Mouse (Mus musculus): Measurements from ENCODE around the gene Arid3a. TPM values are rescaled to one million over a fixed set of nuclear protein-coding genes. Genes with fewer than 3 reads are reported as not detected.

Arid3a gene
- polyA plus RNA-seq, 1 experiment = 7.0 TPM

DNA sequence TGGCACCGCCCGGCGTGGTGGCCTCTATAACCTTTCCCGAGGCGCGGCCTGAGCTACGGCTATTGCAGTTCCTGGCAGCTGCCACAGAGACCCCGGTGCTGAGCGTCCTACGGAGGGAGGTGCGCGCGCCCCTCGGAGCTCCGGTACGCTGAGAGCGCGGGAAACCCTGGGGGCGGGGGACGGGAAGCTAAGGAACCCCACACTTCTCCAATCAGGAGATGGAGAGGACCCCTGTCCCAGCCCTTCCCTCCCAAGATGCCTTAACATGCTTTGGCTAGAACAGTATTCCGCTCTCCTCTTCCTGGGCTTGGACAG lies 44.3 kb downstream of the Arid3a start:
- no peak for DNase-seq (ENCODE audit: low read depth)
- TF ChIP-seq POLR2A (IDR thresholded peaks at IDR 0.05; ENCODE audit: borderline replicate concordance, extremely low read depth, insufficient read depth, insufficient read length, poor library complexity, severe bottlenecking) (no peak), CTCF (IDR thresholded peaks at IDR 0.05; ENCODE audit: borderline replicate concordance, extremely low read depth, insufficient read depth, insufficient read length) (no peak)

DNA sequence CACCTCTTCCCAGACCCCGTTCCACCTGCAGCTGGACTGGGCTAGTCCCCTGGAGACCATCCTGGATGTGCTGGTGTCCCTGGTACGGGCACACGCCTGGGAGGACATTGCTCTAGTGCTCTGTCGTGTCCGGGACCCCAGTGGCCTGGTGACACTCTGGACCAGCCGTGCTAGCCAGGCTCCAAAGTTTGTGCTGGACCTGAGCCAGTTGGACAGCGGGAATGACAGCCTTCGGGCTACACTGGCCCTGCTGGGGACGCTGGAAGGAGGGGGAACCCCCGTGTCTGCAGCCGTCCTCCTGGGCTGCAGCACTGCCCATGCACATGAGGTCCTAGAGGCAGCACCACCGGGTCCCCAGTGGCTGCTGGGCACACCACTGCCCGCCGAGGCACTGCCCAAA lies 46.0 kb downstream of the Arid3a start:
- no peak for DNase-seq (ENCODE audit: low read depth)
- TF ChIP-seq POLR2A (IDR thresholded peaks at IDR 0.05; ENCODE audit: borderline replicate concordance, extremely low read depth, insufficient read depth, insufficient read length, poor library complexity, severe bottlenecking) (no peak), CTCF (IDR thresholded peaks at IDR 0.05; ENCODE audit: borderline replicate concordance, extremely low read depth, insufficient read depth, insufficient read length) (no peak)

DNA sequence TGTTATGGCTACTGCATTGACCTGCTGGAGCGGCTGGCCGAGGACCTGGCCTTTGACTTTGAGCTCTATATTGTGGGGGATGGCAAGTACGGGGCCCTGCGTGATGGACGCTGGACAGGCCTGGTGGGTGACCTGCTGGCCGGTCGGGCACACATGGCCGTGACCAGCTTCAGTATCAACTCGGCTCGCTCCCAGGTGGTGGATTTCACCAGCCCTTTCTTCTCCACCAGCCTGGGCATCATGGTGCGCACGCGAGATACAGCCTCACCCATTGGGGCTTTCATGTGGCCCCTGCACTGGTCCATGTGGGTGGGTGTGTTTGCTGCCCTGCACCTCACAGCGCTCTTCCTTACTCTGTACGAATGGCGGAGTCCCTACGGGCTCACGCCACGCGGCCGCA lies 47.2 kb downstream of the Arid3a start:
- no peak for DNase-seq (ENCODE audit: low read depth)
- TF ChIP-seq CTCF (IDR thresholded peaks at IDR 0.05; ENCODE audit: borderline replicate concordance, extremely low read depth, insufficient read depth, insufficient read length) (no peak), POLR2A (IDR thresholded peaks at IDR 0.05; ENCODE audit: borderline replicate concordance, extremely low read depth, insufficient read depth, insufficient read length, poor library complexity, severe bottlenecking) (no peak)

DNA sequence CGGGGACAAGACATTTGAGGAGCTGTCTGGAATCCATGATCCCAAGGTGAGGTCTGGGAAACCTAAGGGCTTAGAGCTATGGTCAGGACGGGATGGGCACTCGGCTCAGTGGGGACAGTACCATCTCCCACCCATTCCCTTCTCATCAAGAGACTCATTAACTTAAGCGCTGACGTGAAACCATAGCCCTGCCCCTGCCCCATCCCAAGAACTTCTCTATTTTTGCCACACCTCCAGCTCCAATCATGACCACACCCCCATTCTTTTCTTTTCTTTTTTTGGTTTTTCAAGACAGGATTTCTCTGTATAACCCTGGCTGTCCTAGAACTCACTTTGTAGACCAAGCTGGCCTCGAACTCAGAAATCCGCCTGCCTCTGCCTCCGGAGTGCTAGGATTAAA lies 47.8 kb downstream of the Arid3a start:
- DNase-seq (ENCODE audit: low read depth) = no peak
- no peak for TF ChIP-seq POLR2A (IDR thresholded peaks at IDR 0.05; ENCODE audit: borderline replicate concordance, extremely low read depth, insufficient read depth, insufficient read length, poor library complexity, severe bottlenecking)
- TF ChIP-seq CTCF (IDR thresholded peaks at IDR 0.05; ENCODE audit: borderline replicate concordance, extremely low read depth, insufficient read depth, insufficient read length) = no peak

DNA sequence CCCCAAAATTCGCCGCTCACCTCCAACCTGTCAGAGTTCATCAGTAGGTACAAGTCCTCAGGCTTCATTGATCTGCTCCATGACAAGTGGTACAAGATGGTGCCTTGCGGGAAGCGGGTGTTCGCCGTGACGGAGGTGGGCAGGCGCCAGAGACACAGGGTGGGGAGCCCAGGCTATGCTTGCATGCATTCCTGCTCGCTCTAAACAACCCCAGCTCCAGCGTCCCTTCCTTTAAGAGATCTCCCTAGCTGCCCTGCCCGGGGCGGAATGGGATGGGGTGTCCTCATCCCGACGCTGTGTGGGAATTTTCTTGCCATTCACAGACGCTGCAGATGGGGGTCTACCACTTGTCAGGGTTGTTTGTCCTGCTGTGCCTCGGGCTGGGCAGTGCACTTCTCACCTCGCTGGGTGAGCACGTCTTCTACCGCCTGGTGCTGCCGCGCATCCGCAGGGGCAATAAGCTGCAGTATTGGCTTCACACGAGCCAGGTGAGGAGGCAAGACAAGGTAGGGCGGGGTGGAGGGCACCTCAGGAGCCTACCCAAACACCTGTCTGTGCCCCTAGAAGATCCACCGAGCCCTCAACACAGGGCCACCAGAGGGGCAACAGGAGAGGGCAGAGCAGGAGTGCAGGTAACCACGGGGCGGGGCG lies 49.4 kb downstream of the Arid3a start:
- DNase-seq (ENCODE audit: low read depth) = no peak
- TF ChIP-seq POLR2A (IDR thresholded peaks at IDR 0.05; ENCODE audit: borderline replicate concordance, extremely low read depth, insufficient read depth, insufficient read length, poor library complexity, severe bottlenecking) = no peak
- no peak for TF ChIP-seq CTCF (IDR thresholded peaks at IDR 0.05; ENCODE audit: borderline replicate concordance, extremely low read depth, insufficient read depth, insufficient read length)

DNA sequence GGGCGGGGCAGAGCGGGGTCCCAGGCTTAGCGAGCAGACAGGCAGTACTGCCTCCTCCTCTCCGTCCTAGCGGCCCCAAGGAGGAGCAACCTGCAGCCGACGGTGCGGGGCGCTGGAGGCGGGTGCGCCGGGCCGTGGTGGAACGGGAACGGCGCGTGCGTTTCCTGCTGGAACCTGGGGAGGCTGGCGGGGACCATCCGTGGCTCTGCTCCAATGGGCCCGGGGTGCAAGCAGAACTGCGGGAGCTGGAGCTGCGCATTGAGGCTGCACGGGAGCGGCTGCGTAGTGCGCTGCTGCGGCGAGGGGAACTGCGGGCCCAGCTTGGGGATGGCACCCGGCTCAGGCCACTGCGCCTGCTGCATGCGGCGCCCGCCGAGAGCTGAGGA lies 49.9 kb downstream of the Arid3a start:
- DNase-seq (ENCODE audit: low read depth) = no peak
- TF ChIP-seq CTCF (IDR thresholded peaks at IDR 0.05; ENCODE audit: borderline replicate concordance, extremely low read depth, insufficient read depth, insufficient read length) = no peak
- TF ChIP-seq POLR2A (IDR thresholded peaks at IDR 0.05; ENCODE audit: borderline replicate concordance, extremely low read depth, insufficient read depth, insufficient read length, poor library complexity, severe bottlenecking) = no peak

DNA sequence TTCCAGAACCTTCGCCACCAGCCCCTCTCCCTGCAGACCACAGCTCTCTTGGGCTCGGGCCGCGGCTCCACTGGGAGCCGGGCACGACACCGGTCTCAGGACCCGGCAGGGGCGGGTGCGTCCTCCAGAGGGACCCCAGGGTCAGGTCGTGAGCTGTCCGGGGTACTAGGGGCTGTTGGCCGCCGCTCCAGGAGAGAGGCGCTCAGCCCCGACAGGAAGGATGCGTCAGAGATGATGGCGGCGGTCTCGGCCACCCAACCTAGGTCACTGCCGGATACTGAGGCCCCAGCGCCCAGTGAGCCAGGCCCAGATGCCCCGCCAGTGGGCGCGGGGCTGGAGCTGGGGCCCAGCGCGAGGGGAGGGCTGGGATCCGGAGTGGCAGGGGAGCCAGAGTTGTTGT lies 50.5 kb downstream of the Arid3a start:
- TF ChIP-seq POLR2A (IDR thresholded peaks at IDR 0.05; ENCODE audit: borderline replicate concordance, extremely low read depth, insufficient read depth, insufficient read length, poor library complexity, severe bottlenecking) = no peak
- TF ChIP-seq CTCF (IDR thresholded peaks at IDR 0.05; ENCODE audit: borderline replicate concordance, extremely low read depth, insufficient read depth, insufficient read length) = no peak
- DNase-seq (ENCODE audit: low read depth) = no peak

DNA sequence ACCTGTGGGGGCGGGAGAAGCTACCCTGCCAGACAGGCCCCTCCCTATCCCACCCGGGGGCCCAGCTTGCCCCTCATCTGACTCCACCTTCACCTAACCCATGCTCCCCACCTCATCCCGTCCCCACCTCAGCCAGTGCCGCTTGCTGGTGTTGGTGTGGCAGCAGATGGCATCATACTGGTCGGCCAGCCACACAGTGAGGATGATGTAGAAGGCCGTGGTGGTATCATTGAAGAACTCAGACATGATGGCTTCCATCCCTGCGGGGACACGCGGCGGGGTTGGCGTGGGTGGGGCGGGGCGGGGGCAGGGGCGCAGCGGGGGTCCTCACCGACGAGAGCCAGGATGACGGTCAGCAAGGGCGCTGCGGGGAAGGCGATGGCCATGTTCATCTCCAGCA lies 51.2 kb downstream of the Arid3a start:
- no peak for DNase-seq (ENCODE audit: low read depth)
- TF ChIP-seq POLR2A (IDR thresholded peaks at IDR 0.05; ENCODE audit: borderline replicate concordance, extremely low read depth, insufficient read depth, insufficient read length, poor library complexity, severe bottlenecking) (no peak), CTCF (IDR thresholded peaks at IDR 0.05; ENCODE audit: borderline replicate concordance, extremely low read depth, insufficient read depth, insufficient read length) (no peak)

DNA sequence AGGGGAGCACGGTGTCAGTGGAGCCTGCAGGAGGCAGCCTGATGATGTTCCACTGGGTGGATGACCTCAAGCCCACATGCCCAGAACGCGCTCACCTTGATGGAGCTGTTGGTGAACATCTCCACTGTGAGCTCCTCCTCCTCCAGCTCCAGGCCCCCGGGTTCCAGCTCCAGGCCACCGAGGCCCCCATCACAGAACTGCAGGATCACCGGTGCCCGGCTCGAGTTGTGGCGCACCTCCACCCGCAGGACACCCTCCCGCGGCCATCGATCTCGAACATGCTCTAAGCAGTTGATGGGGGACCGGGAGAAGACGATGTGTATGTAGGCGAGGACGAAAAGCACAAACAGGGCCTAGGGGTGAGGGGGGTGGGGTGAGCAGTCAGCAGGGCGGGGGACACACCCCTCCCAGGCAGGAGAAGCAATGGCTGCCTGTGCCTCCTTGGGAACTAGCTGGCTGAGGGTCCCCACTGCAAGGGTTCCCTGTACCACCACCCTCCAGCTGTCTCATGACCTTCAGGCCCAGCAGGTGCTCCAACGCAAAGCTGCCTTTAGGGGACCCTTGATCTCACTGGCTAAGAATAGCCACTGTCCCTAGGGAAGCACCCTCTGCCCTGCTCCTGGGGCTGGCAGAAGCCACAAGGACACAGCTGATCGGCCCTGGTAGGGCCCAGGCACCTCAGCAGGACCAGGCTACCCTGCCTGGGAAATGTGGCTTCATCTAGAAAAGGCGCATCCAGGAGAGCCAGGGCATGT lies 52.7 kb downstream of the Arid3a start:
- TF ChIP-seq CTCF (IDR thresholded peaks at IDR 0.05; ENCODE audit: borderline replicate concordance, extremely low read depth, insufficient read depth, insufficient read length) (no peak), POLR2A (IDR thresholded peaks at IDR 0.05; ENCODE audit: borderline replicate concordance, extremely low read depth, insufficient read depth, insufficient read length, poor library complexity, severe bottlenecking) (no peak)

DNA sequence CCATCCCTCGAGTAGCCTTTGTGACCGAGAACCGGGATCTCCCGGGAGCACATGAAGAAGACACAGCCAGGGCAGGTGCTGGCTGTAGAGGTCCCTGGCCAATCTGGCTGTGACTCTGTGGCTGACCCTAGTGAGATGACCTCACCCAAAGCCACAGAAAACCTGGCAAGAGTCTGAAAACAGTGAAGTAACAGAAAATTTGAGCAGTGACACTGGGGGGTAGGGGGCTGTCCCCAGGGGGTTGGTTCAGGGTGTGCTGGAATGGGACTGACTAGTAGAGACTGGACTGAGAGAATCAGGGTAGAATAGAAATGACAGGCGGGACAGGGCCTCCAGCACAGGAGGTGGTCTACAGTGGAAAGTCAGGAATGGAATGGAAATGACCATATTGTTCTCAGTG lies 56.4 kb downstream of the Arid3a start:
- no peak for DNase-seq (ENCODE audit: low read depth)
- no peak for TF ChIP-seq CTCF (IDR thresholded peaks at IDR 0.05; ENCODE audit: borderline replicate concordance, extremely low read depth, insufficient read depth, insufficient read length)
- no peak for TF ChIP-seq POLR2A (IDR thresholded peaks at IDR 0.05; ENCODE audit: borderline replicate concordance, extremely low read depth, insufficient read depth, insufficient read length, poor library complexity, severe bottlenecking)

More for the DNA sequence above, 52.7 kb downstream of the Arid3a start:
- no peak for DNase-seq (ENCODE audit: low read depth)

DNA sequence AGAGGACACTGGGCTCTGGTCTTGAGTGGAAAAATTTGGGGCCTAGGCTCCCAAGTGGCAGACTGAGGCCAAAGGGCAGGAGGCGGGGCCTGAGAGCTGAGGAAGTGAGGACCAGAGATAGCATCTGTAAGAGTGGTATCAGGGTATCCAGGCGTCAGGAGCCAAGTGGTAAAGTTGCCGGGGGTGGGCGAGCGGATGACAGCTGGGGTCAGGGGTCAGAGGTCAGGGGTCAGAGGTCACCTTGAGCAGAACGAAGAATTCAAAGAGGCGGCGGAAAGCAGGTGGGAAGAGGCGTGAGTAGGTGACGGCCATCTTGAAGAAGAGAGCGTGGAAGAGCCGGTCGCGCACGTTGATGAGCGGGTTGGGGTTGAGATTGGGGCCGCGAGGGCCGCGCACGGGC lies 56.8 kb downstream of the Arid3a start:
- TF ChIP-seq POLR2A (IDR thresholded peaks at IDR 0.05; ENCODE audit: borderline replicate concordance, extremely low read depth, insufficient read depth, insufficient read length, poor library complexity, severe bottlenecking) (no peak), CTCF (IDR thresholded peaks at IDR 0.05; ENCODE audit: borderline replicate concordance, extremely low read depth, insufficient read depth, insufficient read length) (no peak)
- peak; percentile 64 for DNase-seq (ENCODE audit: low read depth)
